Mouse (Mus musculus) cerebellum, adult 2 months (tissue): Measurements from ENCODE around the gene Arsg.

Source experiments
- CTCF ChIP-seq: fragments of 200-500 bp; IDR thresholded peaks from 2 replicates; pipeline ENCODE4 v1.5.1; 2011; ENCODE audit warnings: low read depth, mild to moderate bottlenecking, control low read depth, low read length, moderate library complexity, borderline replicate concordance; ENCODE audit not compliant: insufficient read depth
- POLR2A ChIP-seq: fragments of 200-500 bp; IDR thresholded peaks from 2 replicates; pipeline ENCODE4 v1.6.1; 2011; ENCODE audit warnings: low read length, control low read depth, borderline replicate concordance; ENCODE audit not compliant: insufficient read depth

- TF ChIP-seq CTCF, result no peak
- no peak for TF ChIP-seq POLR2A
Measured at GRCm38 (mm10) chr11:109543466-109543865, 70.3 kb downstream of the Arsg start.
